Comparison of ENCODE assay signal across 14 mouse cellular contexts in genomic region chr17:50600696-50601095, GRCm38 (mm10).
"Had no signal": no experiment of that assay in that cellular context is flagged by ENCODE, and none has a peak within 500 bp of the region (broad histone marks: within the 10 kb centered on the region; RNA-seq: fewer than 3 reads in every experiment).

No protein-coding gene starts in this region.

- H3K4me1 ChIP-seq: limb, embryonic 12.5 days; liver, embryonic 15.5 days; megakaryocyte, embryonic 14.5 days; neural tube, embryonic 12.5 days had no signal

- H3K27me3 ChIP-seq: limb, embryonic 12.5 days; liver, embryonic 15.5 days; megakaryocyte, embryonic 14.5 days; midbrain, embryonic 15.5 days; neural tube, embryonic 12.5 days had no signal

- ATAC-seq: lung, postnatal 0 days; midbrain, embryonic 15.5 days had no signal

- H3K4me3 ChIP-seq: layer of hippocampus, adult 2 months; limb, embryonic 12.5 days; liver, embryonic 15.5 days; midbrain, embryonic 15.5 days; neural tube, embryonic 12.5 days had no signal

- H3K9ac ChIP-seq: limb, embryonic 12.5 days; liver, embryonic 15.5 days; midbrain, embryonic 15.5 days; neural tube, embryonic 12.5 days had no signal

- DNase-seq: kidney, postnatal 4 days; liver; lung, adult 2 months; lung, postnatal 36 days; thymus, postnatal 4 days had no signal

- H3K9me3 ChIP-seq: limb, embryonic 12.5 days; liver, embryonic 15.5 days; megakaryocyte, embryonic 14.5 days; midbrain, embryonic 15.5 days; neural tube, embryonic 12.5 days had no signal

- H3K36me3 ChIP-seq: limb, embryonic 12.5 days; liver, embryonic 15.5 days; midbrain, embryonic 15.5 days; neural tube, embryonic 12.5 days had no signal

- H3K4me2 ChIP-seq: limb, embryonic 12.5 days; liver, embryonic 15.5 days; midbrain, embryonic 11.5 days; midbrain, embryonic 15.5 days; neural tube, embryonic 12.5 days had no signal

- H3K27ac ChIP-seq: layer of hippocampus, adult 2 months; limb, embryonic 12.5 days; liver, embryonic 15.5 days; midbrain, embryonic 15.5 days; neural tube, embryonic 12.5 days; stomach, postnatal 0 days had no signal
